Comparison of ENCODE assay signal across 8 mouse cellular contexts in the genomic region with DNA sequence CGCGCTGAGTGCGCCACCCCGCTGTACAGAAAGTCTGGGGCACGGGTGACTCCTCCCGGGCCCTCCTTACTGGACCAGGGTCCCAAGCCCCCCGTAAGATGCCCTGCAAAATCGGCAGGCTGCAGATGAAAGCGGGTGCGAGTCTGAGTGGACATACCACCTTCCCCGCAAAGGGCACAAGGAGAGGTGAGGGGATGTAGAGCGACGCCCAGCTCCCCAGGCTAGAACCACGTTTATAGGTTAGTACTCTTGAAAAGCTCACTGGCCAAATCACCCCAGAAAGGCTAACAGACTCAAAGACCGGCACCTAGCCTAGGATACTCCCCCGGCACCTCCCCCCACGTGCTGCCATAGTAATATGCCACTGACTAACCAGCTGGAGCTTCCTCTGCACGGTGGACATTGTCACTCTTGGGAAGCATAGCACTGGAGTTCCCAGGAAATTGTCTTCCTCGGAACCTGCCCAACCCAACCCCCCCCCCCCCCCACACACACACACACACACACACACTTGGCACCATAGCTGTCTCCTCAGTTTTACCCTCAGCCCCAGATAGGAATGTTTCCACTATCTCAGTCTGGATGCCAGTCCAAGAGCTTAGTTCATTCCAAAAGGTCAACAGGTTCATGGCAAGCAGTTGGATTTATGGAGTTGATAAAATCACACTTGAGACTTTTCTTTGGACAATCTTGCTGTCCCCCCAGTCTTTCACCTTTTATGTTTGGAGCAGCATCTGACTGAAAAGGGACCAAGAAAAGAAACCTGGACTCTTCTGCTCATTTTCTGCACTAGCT. TPM values are rescaled to one million over a fixed set of nuclear protein-coding genes. Genes with fewer than 3 reads are reported as not detected.
DNase-seq lines count a peak whose midpoint lies in the region; ATAC-seq and TF ChIP-seq lines count a peak whose summit lies in the region.

No protein-coding gene starts in this region.

- WGBS in kidney, embryonic 15.5 days = 8% methylated on average over 19 of the region's 19 CpGs
- WGBS in embryonic facial prominence, embryonic 12.5 days = 8% methylated on average over 18 of the region's 19 CpGs
- 7% methylated on average over 18 of the region's 19 CpGs for WGBS in hindbrain, postnatal 0 days
- 5% methylated on average over 19 of the region's 19 CpGs for WGBS in midbrain, embryonic 15.5 days

- H3K4me1 ChIP-seq in kidney, embryonic 15.5 days = peaks cover 14% of the 10 kb centered on the region
- H3K4me1 ChIP-seq in embryonic facial prominence, embryonic 12.5 days = peaks cover 2% of the 10 kb centered on the region; the same call in 1 of the 2 replicates
- peaks cover 9% of the 10 kb centered on the region; the same call in 1 of the 2 replicates for H3K4me1 ChIP-seq in hindbrain, postnatal 0 days (ENCODE audit: insufficient read depth, low read length)
- H3K4me1 ChIP-seq in midbrain, embryonic 15.5 days = peaks cover 19% of the 10 kb centered on the region

- no peak for TF ChIP-seq CTCF in hindbrain, postnatal 0 days (IDR thresholded peaks at IDR 0.05; ENCODE audit: low read depth)

- no peak for DNase-seq in kidney, adult 18-20 months
- no peak for DNase-seq in hindbrain, postnatal 0 days (ENCODE audit: low spot score)
- no peak for DNase-seq in thymus, postnatal 25 days
- no peak for DNase-seq in right cerebral cortex, postnatal 14 days
- DNase-seq in layer of hippocampus, postnatal 14 days (ENCODE audit: low spot score in 2 of 2) = no peak

- no peak overlapping the region for H3K27ac ChIP-seq in kidney, embryonic 15.5 days
- H3K27ac ChIP-seq in embryonic facial prominence, embryonic 12.5 days = no peak overlapping the region
- H3K27ac ChIP-seq in hindbrain, postnatal 0 days = no peak overlapping the region
- H3K27ac ChIP-seq in midbrain, embryonic 15.5 days = no peak overlapping the region

- peak overlapping the region; percentile 81 for H3K4me2 ChIP-seq in kidney, embryonic 15.5 days
- H3K4me2 ChIP-seq in embryonic facial prominence, embryonic 12.5 days (replicated peaks) = peak overlapping the region; percentile 68
- peak overlapping the region; percentile 57 for H3K4me2 ChIP-seq in hindbrain, postnatal 0 days (ENCODE audit: low read depth, low read length)
- H3K4me2 ChIP-seq in midbrain, embryonic 15.5 days = peak overlapping the region; percentile 67

- H3K36me3 ChIP-seq in kidney, embryonic 15.5 days = no peaks in the 10 kb centered on the region
- no peaks in the 10 kb centered on the region for H3K36me3 ChIP-seq in embryonic facial prominence, embryonic 12.5 days
- no peaks in the 10 kb centered on the region for H3K36me3 ChIP-seq in hindbrain, postnatal 0 days (ENCODE audit: insufficient read depth, low read length)
- no peaks in the 10 kb centered on the region for H3K36me3 ChIP-seq in midbrain, embryonic 15.5 days (replicated peaks)

- H3K9ac ChIP-seq in kidney, embryonic 15.5 days = peak overlapping the region; percentile 48
- peak overlapping the region; percentile 41; the same call in 1 of the 2 replicates for H3K9ac ChIP-seq in embryonic facial prominence, embryonic 12.5 days
- H3K9ac ChIP-seq in hindbrain, postnatal 0 days (replicated peaks; ENCODE audit: low read length) = peak overlapping the region; percentile 18
- peak overlapping the region; percentile 3; the same call in 1 of the 2 replicates for H3K9ac ChIP-seq in midbrain, embryonic 15.5 days

- peak overlapping the region; percentile 43 for H3K4me3 ChIP-seq in kidney, embryonic 15.5 days (replicated peaks)
- H3K4me3 ChIP-seq in embryonic facial prominence, embryonic 12.5 days = peak overlapping the region; percentile 28
- peak overlapping the region; percentile 36 for H3K4me3 ChIP-seq in hindbrain, postnatal 0 days (ENCODE audit: low read length)
- peak overlapping the region; percentile 34 for H3K4me3 ChIP-seq in midbrain, embryonic 15.5 days

- 0 out of 2 replicates have a peak, but pooled peaks have one; percentile 61 for ATAC-seq in kidney, embryonic 15.5 days (replicated peaks; ENCODE audit: low FRiP score)
- ATAC-seq in embryonic facial prominence, embryonic 12.5 days (ENCODE audit: insufficient number of reproducible peaks, insufficient read depth, low FRiP score, low TSS enrichment) = peak; percentile 30; the same call in 1 of the 2 replicates
- ATAC-seq in hindbrain, postnatal 0 days = peak; percentile 55
- peak; percentile 68 for ATAC-seq in midbrain, embryonic 15.5 days (replicated peaks)

- peaks cover 11% of the 10 kb centered on the region for H3K27me3 ChIP-seq in kidney, embryonic 15.5 days
- H3K27me3 ChIP-seq in embryonic facial prominence, embryonic 12.5 days = no peaks in the 10 kb centered on the region
- no peaks in the 10 kb centered on the region for H3K27me3 ChIP-seq in hindbrain, postnatal 0 days (ENCODE audit: insufficient read depth, low read length)
- H3K27me3 ChIP-seq in midbrain, embryonic 15.5 days (replicated peaks) = peaks cover 17% of the 10 kb centered on the region; the same call in 1 of the 2 replicates

- H3K9me3 ChIP-seq in kidney, embryonic 15.5 days (replicated peaks) = no peaks in the 10 kb centered on the region
- no peaks in the 10 kb centered on the region for H3K9me3 ChIP-seq in embryonic facial prominence, embryonic 12.5 days
- H3K9me3 ChIP-seq in hindbrain, postnatal 0 days (ENCODE audit: low read length) = no peaks in the 10 kb centered on the region
- no peaks in the 10 kb centered on the region for H3K9me3 ChIP-seq in midbrain, embryonic 15.5 days

RNA-seq across cellular contexts. Expression of gene Nfia, which starts 26.2 kb away (rescaled TPM):
- 26.8 and 29.3 TPM in 2 replicates for polyA plus RNA-seq in kidney, embryonic 15.5 days (2015; fragmentation: Nextera tagmentation; extraction: Ambion mirVana)
- polyA plus RNA-seq in embryonic facial prominence, embryonic 12.5 days (2016; fragmentation: Nextera tagmentation; extraction: Ambion mirVana) = 51.0 and 51.5 TPM in 2 replicates
- 73.5 and 97.2 TPM in 2 replicates for total RNA-seq in hindbrain, postnatal 0 days (2014; rRNA removed)
- 71.0 and 76.8 TPM in 2 replicates for polyA plus RNA-seq in hindbrain, postnatal 0 days (2015; fragmentation: Nextera tagmentation; extraction: Ambion mirVana)
- 26.5 and 27.8 TPM in 2 replicates for polyA plus RNA-seq in midbrain, embryonic 15.5 days (2015; fragmentation: Nextera tagmentation; extraction: Ambion mirVana)
- total RNA-seq in layer of hippocampus, postnatal 14 days (2021) = 100 to 1,000 TPM; 131 to 132 TPM

RNA-seq across cellular contexts. Expression of gene E130114P18Rik, which starts 31.6 kb away (rescaled TPM):
- 0.51 and 0.59 TPM in 2 replicates for polyA plus RNA-seq in kidney, embryonic 15.5 days (2015; fragmentation: Nextera tagmentation; extraction: Ambion mirVana)
- polyA plus RNA-seq in embryonic facial prominence, embryonic 12.5 days (2016; fragmentation: Nextera tagmentation; extraction: Ambion mirVana) = 7.5 and 8.7 TPM in 2 replicates
- total RNA-seq in hindbrain, postnatal 0 days (2014; rRNA removed) = 17.1 and 22.3 TPM in 2 replicates
- polyA plus RNA-seq in hindbrain, postnatal 0 days (2015; fragmentation: Nextera tagmentation; extraction: Ambion mirVana) = 31.6 and 37.8 TPM in 2 replicates
- polyA plus RNA-seq in midbrain, embryonic 15.5 days (2015; fragmentation: Nextera tagmentation; extraction: Ambion mirVana) = 12.7 and 13.7 TPM in 2 replicates
- total RNA-seq in layer of hippocampus, postnatal 14 days (2021) = 10 to 100 TPM in 1 of 2 experiments, 1 to 10 TPM in 1; 8.4 to 11.7 TPM
